Mouse (Mus musculus) stomach, postnatal 0 days (tissue): Measurements from ENCODE around the gene Atxn1. TPM values are rescaled to one million over a fixed set of nuclear protein-coding genes. Genes with fewer than 3 reads are reported as not detected.

Experiments
- ATAC-seq: fragments of 200-750 bp; cut with Nextera tagmentation; 2 replicates; pipeline ENCODE4 v1.8.0; 2017; ENCODE audit not compliant: low FRiP score, low TSS enrichment
- DNase-seq: peaks from one replicate; pipeline ENCODE4 v3.0.0-alpha.2; 2016; ENCODE audit warnings: low spot score
- H3K27ac ChIP-seq: fragments of 300-500 bp; sonication (generic); replicated peaks from 2 replicates; pipeline ENCODE4 v1.5.1; 2014; ENCODE audit warnings: mild to moderate bottlenecking, control low read depth
- H3K27me3 ChIP-seq: fragments of 300-500 bp; sonication (generic); 2 replicates; pipeline ENCODE4 v1.6.1; 2014; ENCODE audit warnings: low read length; ENCODE audit not compliant: control insufficient read depth, insufficient read depth
- H3K36me3 ChIP-seq: fragments of 300-500 bp; sonication (generic); 2 replicates; pipeline ENCODE4 v1.6.1; 2014; ENCODE audit warnings: low read length, mixed read lengths; ENCODE audit not compliant: control insufficient read depth, insufficient read depth
- H3K4me1 ChIP-seq: fragments of 300-500 bp; sonication (generic); replicated peaks from 2 replicates; pipeline ENCODE4 v1.6.1; 2014; ENCODE audit warnings: antibody characterized with exemption; ENCODE audit not compliant: control insufficient read depth, insufficient read depth
- H3K4me2 ChIP-seq: fragments of 300-500 bp; sonication (generic); replicated peaks from 2 replicates; pipeline ENCODE4 v1.6.1; 2014; ENCODE audit warnings: low read depth, mild to moderate bottlenecking, control low read depth, moderate library complexity
- H3K4me3 ChIP-seq: fragments of 300-500 bp; sonication (generic); 2 replicates; pipeline ENCODE4 v1.5.1; 2014; ENCODE audit warnings: low read depth, low read length, control low read depth
- H3K9ac ChIP-seq: fragments of 300-500 bp; sonication (generic); 2 replicates; pipeline ENCODE4 v1.6.1; 2014; ENCODE audit warnings: mild to moderate bottlenecking, low read length, control low read depth, mixed read lengths
- H3K9me3 ChIP-seq: fragments of 300-500 bp; sonication (generic); 2 replicates; pipeline ENCODE4 v1.6.1; 2016; ENCODE audit warnings: low read length; ENCODE audit not compliant: control insufficient read depth
- CTCF ChIP-seq: IDR thresholded peaks from 2 replicates; pipeline ENCODE4 v1.5.1; 2016; ENCODE audit warnings: antibody characterized with exemption, low read depth, mild to moderate bottlenecking, moderate library complexity
- EP300 ChIP-seq: optimal IDR thresholded peaks from 2 replicates; pipeline ENCODE3; 2016; ENCODE audit warnings: antibody characterized with exemption
- WGBS: fragments of 180-500 bp; shearing (Covaris S2); extraction: QIAGEN DNeasy Blood & Tissue Kit; methylation state at CpG from one replicate; pipeline ENCODE4 v1.1.7; 2014; 5-methylcytosine and 5-hydroxymethylcytosine counted together
- polyA plus RNA-seq: library from polyadenylated mRNA; unstranded; fragments of >200 nt; fragmentation: Nextera tagmentation; extraction: Ambion mirVana; gene quantifications from 2 replicates; pipeline ENCODE4 v1.2.1, GENCODE M21; 2015

The Atxn1 gene
- polyA plus RNA-seq, 1 experiment from 2014 or later, result 7.0 TPM

- Histone ChIP-seq H3K4me3 (no peak overlapping the region), H3K9me3 (no peaks in the 10 kb centered on the region), H3K27me3 (no peaks in the 10 kb centered on the region), H3K9ac (no peak overlapping the region), H3K4me2 (no peak overlapping the region), H3K36me3 (no peaks in the 10 kb centered on the region), H3K4me1 (peaks cover 6% of the 10 kb centered on the region; the same call in 1 of the 2 replicates), H3K27ac (no peak overlapping the region)
- ATAC-seq (no peak), DNase-seq (no peak)
- TF ChIP-seq CTCF (no peak), EP300 (no peak)
- 66% methylated on average over 6 of the region's 6 CpGs for WGBS
Observed at GRCm38 (mm10) chr13:45511706-45512435, 452.9 kb downstream of the Atxn1 start.

DNA sequence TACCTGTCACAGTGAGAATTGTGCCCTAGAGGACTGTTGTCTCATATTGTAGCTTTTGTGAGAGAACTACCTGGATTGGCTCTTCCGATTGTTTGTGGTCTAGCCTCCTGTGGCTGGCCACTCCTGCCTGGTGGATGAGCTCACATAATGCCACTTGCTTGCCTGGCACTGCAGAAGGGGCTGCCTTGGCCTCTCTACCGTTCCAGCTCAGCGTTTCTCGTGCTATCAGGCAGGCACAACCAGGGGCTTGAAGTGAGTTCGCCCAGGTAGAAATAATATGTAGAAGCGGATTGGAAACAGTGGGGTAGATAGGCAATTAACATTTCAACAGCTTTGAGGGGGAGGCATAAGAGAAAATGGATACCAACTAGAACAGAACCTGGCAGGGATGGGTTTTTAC lies 455.4 kb downstream of the Atxn1 start:
- WGBS, result 81% methylated on average over 6 of the region's 6 CpGs
- Histone ChIP-seq H3K36me3 (no peaks in the 10 kb centered on the region), H3K9ac (no peak overlapping the region), H3K4me3 (no peak overlapping the region), H3K27ac (no peak overlapping the region), H3K9me3 (no peaks in the 10 kb centered on the region), H3K4me1 (peaks cover 2% of the 10 kb centered on the region; the same call in 1 of the 2 replicates), H3K27me3 (no peaks in the 10 kb centered on the region), H3K4me2 (no peak overlapping the region)
- no peak for TF ChIP-seq CTCF
- no peak for TF ChIP-seq EP300
- ATAC-seq (no peak), DNase-seq (no peak)

- Histone ChIP-seq H3K9ac (peak overlapping the region; percentile 51; the same call in 1 of the 2 replicates), H3K9me3 (no peaks in the 10 kb centered on the region), H3K27me3 (no peaks in the 10 kb centered on the region), H3K4me1 (peaks cover under 1% of the 10 kb centered on the region; the same call in 1 of the 2 replicates), H3K4me2 (peak overlapping the region; percentile 91), H3K4me3 (peak overlapping the region; percentile 56), H3K27ac (peak overlapping the region; percentile 58), H3K36me3 (no peaks in the 10 kb centered on the region)
- 6% methylated on average over 8 of the region's 8 CpGs for WGBS
- peak; percentile 44; the same call in 1 of the 2 replicates for ATAC-seq
- TF ChIP-seq CTCF, result peak; percentile 41
- no peak for TF ChIP-seq EP300
- DNase-seq, result peak; percentile 50
Observed at GRCm38 (mm10) chr13:45508495-45508894, 456.3 kb downstream of the Atxn1 start.

- DNase-seq, result peak; percentile 74
- no peaks in the 10 kb centered on the region for H3K4me1 ChIP-seq
- H3K27ac ChIP-seq, result peak within 1 kb of the TSS; percentile 86
- no peaks in the 10 kb centered on the region for H3K36me3 ChIP-seq
- H3K4me3 ChIP-seq, result peak within 1 kb of the TSS; percentile 56
- peak; percentile 81 for ATAC-seq
- H3K9me3 ChIP-seq, result no peaks in the 10 kb centered on the region
- under 1% methylated on average over 63 of the region's 63 CpGs for WGBS
- TF ChIP-seq CTCF (peak; percentile 22; the same call in 1 of the 2 replicates), EP300 (no peak)
- peak within 1 kb of the TSS; percentile 91 for H3K4me2 ChIP-seq
- no peaks in the 10 kb centered on the region for H3K27me3 ChIP-seq
- peak within 1 kb of the TSS; percentile 64 for H3K9ac ChIP-seq
Observed at GRCm38 (mm10) chr13:45507274-45508229, 457.3 kb downstream of the Atxn1 start, which contains the start of gene Gmpr. Gene Gmpr, plus strand, starts transcription at chr13:45507444.

GRCm38 (mm10) chr13:45505546-45505945 lies 459.3 kb downstream of the Atxn1 start:
- Histone ChIP-seq H3K36me3 (no peaks in the 10 kb centered on the region), H3K4me1 (no peaks in the 10 kb centered on the region), H3K9me3 (no peaks in the 10 kb centered on the region), H3K4me2 (no peak overlapping the region), H3K4me3 (no peak overlapping the region), H3K27ac (no peak overlapping the region), H3K27me3 (no peaks in the 10 kb centered on the region), H3K9ac (no peak overlapping the region)
- 90% methylated on average over 3 of the region's 3 CpGs for WGBS
- no peak for ATAC-seq
- TF ChIP-seq EP300, result no peak
- TF ChIP-seq CTCF, result no peak
- no peak for DNase-seq
